Mouse (Mus musculus) left cerebral cortex, postnatal 4 days (tissue): ENCODE data around the gene Crim1. TPM values are rescaled to one million over a fixed set of nuclear protein-coding genes. Genes with fewer than 3 reads are reported as not detected.
A peak's percentile ranks its signal among the peaks of the same experiment; 100 is the strongest.

Source experiments
- DNase-seq: peaks from one replicate; pipeline ENCODE4 v3.0.0-alpha.2; 2022
- intact Hi-C: fragments of 180-260 bp; cut with DNase I; formaldehyde crosslinking; loops from one replicate; pipeline ENCODE4 v1.15.1; 2025
- total RNA-seq, 2 experiments: library from RNA; stranded (reverse); gene quantifications; 2 replicates each; pipeline ENCODE4 v1.2.3; 2021

The Crim1 gene
- total RNA-seq, 2 experiments from 2014 or later = 60.1 to 71.5 TPM

GRCm38 (mm10) chr17:78321216-78321835 lies 121.3 kb downstream of the Crim1 start:
- intact Hi-C loops = no loop called here
- DNase-seq = no peak

- DNase-seq = no peak
- intact Hi-C loops = no loop called here
Observed at GRCm38 (mm10) chr17:78322369-78323335, 122.6 kb downstream of the Crim1 start.

GRCm38 (mm10) chr17:78325761-78326332 lies 125.8 kb downstream of the Crim1 start:
- DNase-seq = no peak
- intact Hi-C loops = no loop called here

GRCm38 (mm10) chr17:78326381-78326780 lies 126.3 kb downstream of the Crim1 start:
- intact Hi-C loops = no loop called here
- no peak for DNase-seq

- intact Hi-C loops = no loop called here
- no peak for DNase-seq
Observed at GRCm38 (mm10) chr17:78327187-78327586, 127.1 kb downstream of the Crim1 start.

- DNase-seq = no peak
- intact Hi-C loops = no loop called here
Observed at GRCm38 (mm10) chr17:78328287-78328686, 128.2 kb downstream of the Crim1 start.

GRCm38 (mm10) chr17:78331438-78331837 lies 131.4 kb downstream of the Crim1 start:
- intact Hi-C loops = no loop called here

GRCm38 (mm10) chr17:78333275-78333674 lies 133.2 kb downstream of the Crim1 start:
- DNase-seq = no peak
- intact Hi-C loops = no loop called here

More at GRCm38 (mm10) chr17:78331438-78331837, 131.4 kb downstream of the Crim1 start:
- no peak for DNase-seq

GRCm38 (mm10) chr17:78335250-78335649 lies 135.2 kb downstream of the Crim1 start:
- DNase-seq = no peak
- intact Hi-C loops = no loop called here

- no peak for DNase-seq
- intact Hi-C loops = no loop called here
Observed at GRCm38 (mm10) chr17:78343688-78344087, 143.6 kb downstream of the Crim1 start.

GRCm38 (mm10) chr17:78347111-78347801 lies 147.2 kb downstream of the Crim1 start:
- intact Hi-C loops = no loop called here
- no peak for DNase-seq

- no peak for DNase-seq
- intact Hi-C loops = no loop called here
Observed at GRCm38 (mm10) chr17:78351676-78352499, 151.8 kb downstream of the Crim1 start.

- intact Hi-C loops = no loop called here
Observed at GRCm38 (mm10) chr17:78352500-78352855, 152.4 kb downstream of the Crim1 start.

GRCm38 (mm10) chr17:78354411-78354810 lies 154.4 kb downstream of the Crim1 start:
- DNase-seq = no peak
- intact Hi-C loops = no loop called here

More at GRCm38 (mm10) chr17:78352500-78352855, 152.4 kb downstream of the Crim1 start:
- no peak for DNase-seq

GRCm38 (mm10) chr17:78354871-78355270 lies 154.8 kb downstream of the Crim1 start:
- no peak for DNase-seq
- intact Hi-C loops = no loop called here

GRCm38 (mm10) chr17:78355611-78356010 lies 155.6 kb downstream of the Crim1 start:
- intact Hi-C loops = no loop called here
- DNase-seq = peak; percentile 60

GRCm38 (mm10) chr17:78357753-78358152 lies 157.7 kb downstream of the Crim1 start:
- DNase-seq = no peak
- intact Hi-C loops = no loop called here

- DNase-seq = peak; percentile 57
- intact Hi-C loops = no loop called here
Observed at GRCm38 (mm10) chr17:78358251-78358726, 158.2 kb downstream of the Crim1 start.

GRCm38 (mm10) chr17:78361939-78362728 lies 162.1 kb downstream of the Crim1 start:
- intact Hi-C loops = no loop called here

More at GRCm38 (mm10) chr17:78361939-78362728, 162.1 kb downstream of the Crim1 start:
- no peak for DNase-seq
